Mouse (Mus musculus): ENCODE results near the gene Trpm7. TPM values are rescaled to one million over a fixed set of nuclear protein-coding genes. Genes with fewer than 3 reads are reported as not detected.
"Not testable (repeated sequence)": the region's sequence is repeated elsewhere in the genome, so short reads cannot be mapped to it uniquely, and the experiment has no call there.

Trpm7 gene
- total RNA-seq (2021), result 10 to 100 TPM; 44.2 to 46.5 TPM

DNA sequence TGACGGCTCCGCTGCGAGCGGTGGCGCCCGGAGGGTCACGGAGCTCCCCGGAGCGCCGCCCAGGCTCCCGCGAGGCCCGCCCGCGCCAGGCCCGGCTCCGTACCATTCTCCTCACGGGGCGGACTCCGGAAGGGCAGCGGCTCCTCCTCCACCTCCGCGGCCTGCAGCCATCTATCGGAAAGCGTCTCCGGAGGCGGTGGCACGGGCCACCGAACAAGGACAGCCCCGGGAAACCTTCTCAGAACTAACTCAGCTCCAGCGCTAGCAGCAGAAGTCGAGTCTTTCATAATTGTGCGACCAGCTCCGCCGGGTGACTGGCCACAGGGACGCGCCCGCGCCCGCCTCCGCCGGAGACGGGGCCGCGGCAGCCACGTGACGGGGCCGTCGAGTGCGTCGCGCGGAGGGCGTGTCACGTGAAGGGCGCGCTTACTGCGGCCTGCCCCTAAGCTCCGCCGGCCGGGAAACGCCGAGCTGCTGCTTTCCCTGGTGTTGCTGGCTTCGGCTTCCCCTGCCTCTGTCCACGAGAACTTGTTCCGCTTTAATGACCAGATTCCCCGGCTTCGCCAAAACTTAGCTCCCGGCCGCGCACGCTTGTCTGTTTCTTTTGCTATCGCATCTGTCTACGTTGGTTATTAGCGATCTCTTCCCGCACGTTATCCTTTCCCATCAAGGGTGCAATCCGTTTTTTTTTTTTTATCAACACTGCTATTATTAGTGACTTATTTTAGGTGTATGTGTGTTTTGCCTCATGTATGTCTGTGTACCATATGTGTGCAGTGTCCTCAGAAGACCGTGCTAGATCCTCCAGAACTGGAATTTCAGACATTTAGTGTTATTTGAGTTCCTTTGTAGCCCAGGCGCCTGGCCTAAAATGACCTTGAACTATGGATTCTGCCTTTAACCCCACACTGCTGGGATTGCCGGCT lies at the start of gene Trpm7:
Gene Trpm7 (minus strand): TSS at position 360 of the 926 bp plus-strand sequence.
- peak; percentile 93 for DNase-seq
- intact Hi-C loops (cut with DNase I), result no loop called here

- intact Hi-C loops (cut with DNase I), result no loop called here
- peak; percentile 2 for DNase-seq
These were observed 44.5 kb upstream of the Trpm7 start for GRCm38 (mm10) chr2:126920358-126921060.

DNA sequence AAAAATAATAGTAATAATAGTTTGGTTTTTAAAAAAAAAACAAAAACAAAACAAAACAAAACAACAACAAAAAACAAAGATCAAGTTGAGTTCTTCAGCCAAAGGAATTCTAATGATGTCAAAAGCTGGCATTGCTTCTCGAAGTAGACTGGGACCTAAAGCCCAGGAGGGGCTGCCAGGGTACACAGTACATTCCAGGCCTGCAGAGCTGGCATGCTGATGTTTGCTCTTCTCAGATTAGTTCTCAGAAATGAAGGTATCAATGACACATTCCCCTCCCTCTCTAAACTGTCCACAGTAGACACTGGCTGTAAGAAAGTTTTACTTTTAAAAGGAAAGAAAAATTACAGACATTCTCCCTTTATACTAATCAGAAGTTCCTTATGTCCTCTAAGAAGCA lies 40.2 kb upstream of the Trpm7 start:
- no peak for DNase-seq
- intact Hi-C loops (cut with DNase I), result loop anchor here (10.0 kb wide), 1 partner anchor 309 kb away; no protein-coding TSS in a partner anchor

DNA sequence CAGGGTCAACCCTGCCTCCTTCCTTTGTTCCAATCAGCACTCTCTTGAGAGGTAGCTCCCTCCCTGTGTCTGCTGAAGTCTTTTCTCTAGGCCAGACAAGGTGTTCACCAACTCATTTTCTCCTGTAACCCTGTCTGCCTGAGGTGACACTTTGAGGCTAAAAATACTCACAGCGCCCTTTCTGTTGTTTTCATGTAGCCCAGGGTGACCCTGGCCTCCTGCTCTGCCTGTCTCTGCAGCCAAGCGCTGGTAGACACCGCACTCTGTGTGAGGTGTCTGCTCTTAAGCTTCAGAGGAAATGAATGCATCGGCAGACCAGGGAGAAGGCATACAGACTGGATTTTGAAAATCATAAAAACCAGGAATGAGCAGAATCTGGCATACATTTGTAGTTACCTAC lies 38.1 kb upstream of the Trpm7 start:
- intact Hi-C loops (cut with DNase I), result loop anchor here (10.0 kb wide), 1 partner anchor 311 kb away; no protein-coding TSS in a partner anchor

GRCm38 (mm10) chr2:126904162-126904561 lies 28.1 kb upstream of the Trpm7 start:
- intact Hi-C loops (cut with DNase I), result no loop called here
- DNase-seq, result no peak

More for the DNA sequence above, 38.1 kb upstream of the Trpm7 start:
- DNase-seq, result no peak

GRCm38 (mm10) chr2:126897511-126897910 lies 21.5 kb upstream of the Trpm7 start:
- no peak for DNase-seq
- intact Hi-C loops (cut with DNase I), result no loop called here

- DNase-seq, result no peak
- intact Hi-C loops (cut with DNase I), result no loop called here
These were observed 20.9 kb upstream of the Trpm7 start for GRCm38 (mm10) chr2:126896941-126897340.

DNA sequence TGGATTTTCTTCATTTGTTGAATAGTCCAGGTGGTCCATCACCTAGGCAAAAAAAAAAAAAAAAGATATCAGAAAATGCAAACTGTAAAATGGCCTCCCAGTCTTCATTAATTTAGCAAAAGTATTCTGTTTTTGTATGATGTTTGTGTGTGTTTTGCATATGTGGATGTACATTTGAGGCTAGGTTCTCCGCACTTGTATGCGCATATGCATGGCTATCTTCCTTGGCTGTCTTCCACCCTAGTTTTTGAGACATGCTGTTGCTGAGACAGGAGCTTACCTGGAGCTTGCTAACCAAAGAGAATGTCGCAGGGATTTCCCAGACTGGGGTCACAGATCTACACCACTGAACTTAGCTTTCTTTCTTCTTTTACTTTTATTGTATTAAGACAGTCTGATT lies 18.2 kb upstream of the Trpm7 start:
- DNase-seq, result no peak
- intact Hi-C loops (cut with DNase I), result no loop called here

- no peak for DNase-seq
- intact Hi-C loops (cut with DNase I), result no loop called here
These were observed 16.3 kb upstream of the Trpm7 start for GRCm38 (mm10) chr2:126892316-126892715.

DNA sequence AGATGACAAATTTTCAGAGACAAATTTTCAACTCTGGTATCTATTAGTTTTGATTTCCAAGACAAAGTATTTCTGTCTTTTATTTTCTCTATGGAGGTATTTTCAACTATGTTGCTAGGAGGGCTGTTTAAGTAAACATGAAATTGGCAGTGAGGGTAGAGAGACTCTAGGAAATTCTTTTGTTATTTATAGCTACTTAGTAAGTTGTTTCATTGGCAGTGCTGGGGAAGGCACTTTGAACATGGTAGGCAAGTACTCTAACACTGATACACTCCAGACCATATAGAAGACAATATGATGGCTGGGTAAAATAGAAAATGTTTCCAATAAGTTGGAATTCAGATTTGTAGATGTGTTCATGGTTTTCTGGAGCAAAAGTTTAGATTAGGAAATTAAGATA lies 15.7 kb upstream of the Trpm7 start:
- intact Hi-C loops (cut with DNase I), result no loop called here
- DNase-seq, result no peak

DNA sequence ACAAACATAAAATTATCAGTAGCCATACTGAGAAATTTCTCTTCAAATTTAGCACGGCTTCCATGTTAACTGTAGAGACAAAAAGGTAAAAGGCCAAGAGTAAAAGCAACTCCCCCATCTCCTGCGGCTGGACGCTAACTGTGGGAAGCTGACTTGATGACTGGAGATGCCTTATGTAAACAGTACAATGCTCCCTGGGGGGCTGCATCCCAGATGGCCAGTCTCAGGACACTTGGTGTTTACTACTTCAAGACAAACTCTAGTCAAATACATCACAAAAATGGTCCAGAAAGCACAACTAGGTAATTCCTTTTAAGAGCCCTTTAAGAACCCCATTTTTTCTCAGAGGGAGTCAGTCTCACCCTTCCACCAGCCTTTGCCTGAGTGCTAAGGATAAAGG lies 11.1 kb upstream of the Trpm7 start:
- no peak for DNase-seq
- intact Hi-C loops (cut with DNase I), result no loop called here

DNA sequence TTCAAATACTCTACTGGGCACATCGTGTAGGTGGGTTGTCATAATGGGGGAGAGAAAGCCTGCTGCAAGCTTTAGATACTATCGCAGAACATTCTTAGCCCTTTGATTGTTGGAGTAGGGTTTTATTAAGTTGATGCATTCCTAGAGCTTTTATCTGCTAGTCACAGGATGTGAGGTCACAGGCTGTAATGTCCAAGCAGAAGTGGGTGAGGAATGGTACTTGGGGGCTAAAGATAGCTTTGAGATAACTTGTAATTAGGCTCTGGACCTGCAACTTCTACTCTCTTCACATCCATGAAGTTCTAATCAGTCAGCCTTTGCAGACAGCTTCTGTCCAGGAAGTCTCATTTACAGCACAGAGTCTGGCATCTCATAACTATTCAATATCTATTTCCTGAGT lies 9.8 kb upstream of the Trpm7 start:
- intact Hi-C loops (cut with DNase I), result no loop called here
- DNase-seq, result no peak

DNA sequence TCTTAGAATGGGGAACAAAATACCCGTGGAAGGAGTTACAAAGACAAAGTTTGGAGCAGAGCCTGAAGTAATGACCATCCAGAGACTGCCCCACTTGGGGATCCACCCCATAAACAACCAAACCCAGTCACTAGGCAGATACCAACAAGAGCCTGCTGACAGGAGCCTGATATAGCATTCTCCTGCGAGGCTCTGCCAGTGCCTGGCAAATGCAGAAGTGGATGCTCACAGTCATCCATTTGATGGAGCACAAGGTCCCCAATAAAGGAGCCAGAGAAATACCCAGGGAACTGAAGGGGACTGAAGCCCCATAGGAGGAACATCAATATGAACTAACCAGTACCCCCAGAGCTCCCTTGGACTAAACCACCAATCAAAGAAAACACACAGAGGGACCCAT lies 6.7 kb upstream of the Trpm7 start:
- intact Hi-C loops (cut with DNase I); DNase-seq: not testable (repeated sequence)

- no peak for DNase-seq
- intact Hi-C loops (cut with DNase I), result no loop called here
These were observed 2.0 kb upstream of the Trpm7 start for GRCm38 (mm10) chr2:126877991-126878390.

- DNase-seq, result peak; percentile 12
- intact Hi-C loops (cut with DNase I), result no loop called here
These were observed 554 bp downstream of the Trpm7 start for GRCm38 (mm10) chr2:126875516-126875835.

DNA sequence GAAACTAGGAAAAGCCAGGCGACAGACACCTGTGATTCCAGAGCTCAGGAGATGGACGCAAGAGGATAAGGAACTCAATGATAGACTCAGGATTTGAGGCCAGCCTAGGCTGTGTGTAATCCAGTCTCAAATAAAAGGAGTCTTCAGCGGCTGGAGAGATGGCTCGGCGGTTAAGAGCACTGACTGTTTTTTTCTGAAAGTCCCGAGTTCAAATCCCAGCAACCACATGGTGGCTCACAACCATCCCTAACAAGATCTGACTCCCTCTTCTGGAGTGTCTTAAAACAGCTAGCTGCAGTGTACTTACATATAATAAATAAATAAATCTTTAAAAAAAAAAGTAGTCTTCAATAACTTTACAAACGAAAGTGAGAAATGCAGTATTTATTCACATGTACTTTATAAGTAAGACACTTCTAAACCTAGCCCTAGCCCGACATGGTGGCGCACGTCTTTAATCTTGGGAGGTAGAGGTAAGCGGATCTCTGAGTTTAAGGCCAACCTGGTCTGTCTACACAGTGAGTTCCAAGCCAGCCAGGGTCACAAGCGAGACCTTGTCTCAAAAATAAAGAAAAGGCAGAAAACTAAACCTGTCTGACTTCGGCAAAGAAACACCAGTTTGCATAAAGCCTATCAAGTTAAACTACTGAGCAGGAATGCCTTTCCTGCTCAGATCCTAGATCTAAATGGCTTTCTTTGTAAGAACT lies 1.1 kb downstream of the Trpm7 start:
- DNase-seq, result no peak
- intact Hi-C loops (cut with DNase I), result no loop called here

DNA sequence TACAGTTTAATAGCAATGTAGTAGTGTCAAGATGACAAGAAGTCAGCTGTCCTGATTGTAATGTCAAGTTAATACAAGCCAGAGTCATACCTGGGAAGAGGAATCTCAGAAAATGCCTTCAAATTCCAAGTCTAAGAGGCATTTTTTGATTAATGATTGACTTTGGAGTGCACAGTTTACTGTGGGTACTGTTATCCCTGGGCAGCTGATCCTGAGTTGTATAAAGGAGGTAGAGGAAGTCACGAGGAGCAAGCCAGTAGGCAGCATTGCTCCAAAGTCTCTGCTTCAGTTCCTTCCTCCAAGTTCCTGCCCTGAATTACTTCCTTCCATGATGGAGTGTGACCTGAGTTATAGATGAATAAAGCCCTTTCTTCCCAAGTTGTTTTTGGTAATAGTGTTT lies 9.7 kb downstream of the Trpm7 start:
- no peak for DNase-seq
- intact Hi-C loops (cut with DNase I), result no loop called here

- intact Hi-C loops (cut with DNase I), result no loop called here
- DNase-seq, result no peak
These were observed 10.4 kb downstream of the Trpm7 start for GRCm38 (mm10) chr2:126865501-126866199.

- intact Hi-C loops (cut with DNase I), result no loop called here
- DNase-seq, result no peak
These were observed 11.0 kb downstream of the Trpm7 start for GRCm38 (mm10) chr2:126865026-126865425.

DNA sequence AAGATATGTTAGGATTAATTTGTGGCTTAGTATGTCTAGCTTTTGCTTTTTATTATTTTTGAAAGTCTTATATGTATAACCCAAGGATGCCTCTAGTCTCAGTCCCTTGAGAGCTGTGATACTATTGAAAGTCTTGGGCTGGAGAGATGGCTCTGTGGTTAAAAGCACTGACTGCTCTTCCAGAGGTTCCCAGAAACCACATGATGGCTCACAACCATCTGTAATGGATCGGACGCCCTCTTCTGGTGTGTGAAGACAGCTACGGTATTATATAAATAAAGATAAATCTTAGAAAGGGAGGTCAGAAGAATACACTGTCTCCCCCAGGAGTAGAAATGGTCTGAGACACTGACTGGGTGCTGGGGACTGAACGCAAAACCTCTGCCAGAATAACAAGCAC lies 31.3 kb downstream of the Trpm7 start:
- intact Hi-C loops (cut with DNase I), result no loop called here

GRCm38 (mm10) chr2:126838848-126839247 lies 37.2 kb downstream of the Trpm7 start:
- intact Hi-C loops (cut with DNase I), result loop anchor here (10.0 kb wide), 1 partner anchor 166 kb away; the partner anchor contains the start of gene Ap4e1
- no peak for DNase-seq

More for the DNA sequence above, 31.3 kb downstream of the Trpm7 start:
- DNase-seq, result no peak

Measured in left cerebral cortex, postnatal 4 days (tissue).